Mouse (Mus musculus) megakaryocyte, embryonic 14.5 days (primary cell): ENCODE results near the gene Rack1. TPM values are rescaled to one million over a fixed set of nuclear protein-coding genes. Genes with fewer than 3 reads are reported as not detected.
A peak's percentile ranks its signal among the peaks of the same experiment; 100 is the strongest.
"Not testable (repeated sequence)": the region's sequence is repeated elsewhere in the genome, so short reads cannot be mapped to it uniquely, and the experiment has no call there.

ENCODE experiments used
- H3K27me3 ChIP-seq: replicated peaks from 2 replicates; pipeline ENCODE3; 2012; ENCODE audit warnings: inconsistent platforms
- H3K36me3 ChIP-seq: replicated peaks from 2 replicates; pipeline ENCODE3; 2012; ENCODE audit warnings: low read length, inconsistent platforms, mixed read lengths
- H3K4me1 ChIP-seq: 2 replicates; pipeline ENCODE4 v1.6.1; 2012; ENCODE audit warnings: inconsistent platforms
- H3K4me3 ChIP-seq: replicated peaks from 2 replicates; pipeline ENCODE3; 2012; ENCODE audit warnings: moderate library complexity, mild to moderate bottlenecking, inconsistent platforms
- H3K9me3 ChIP-seq: 2 replicates; pipeline ENCODE4 v1.6.1; 2012; ENCODE audit warnings: inconsistent platforms
- FLI1 ChIP-seq: IDR thresholded peaks from 2 replicates; pipeline ENCODE4 v1.6.1; 2012; ENCODE audit warnings: low read length, inconsistent platforms, mixed read lengths
- GATA1 ChIP-seq: IDR thresholded peaks from 3 replicates; pipeline ENCODE4 v1.6.1; 2012; ENCODE audit warnings: mixed read lengths, low read length, inconsistent platforms, borderline replicate concordance
- polyA plus RNA-seq: library from polyadenylated mRNA; stranded (reverse); fragments of >175 nt; gene quantifications from 2 replicates; pipeline ENCODE4 v1.2.3, GENCODE M21; 2012; ENCODE audit warnings: low replicate concordance; ENCODE audit not compliant: insufficient read depth

The Rack1 gene
- polyA plus RNA-seq: 2,725 and 4,464 TPM in 2 replicates

- H3K4me3 ChIP-seq: peak within 1 kb of the TSS; percentile 93
- H3K9me3 ChIP-seq: no peaks in the 10 kb centered on the region
- no peaks in the 10 kb centered on the region for H3K27me3 ChIP-seq
- peaks cover 71% of the 10 kb centered on the region for H3K4me1 ChIP-seq
- H3K36me3 ChIP-seq: peaks cover 39% of the 10 kb centered on the region
- TF ChIP-seq GATA1 (no peak), FLI1 (peak; percentile 61; the same call in 1 of the 2 replicates)
Measured at GRCm38 (mm10) chr11:48799921-48800701, at the start of gene Rack1. TSS of gene Rack1 (plus strand) at chr11:48800332.

DNA sequence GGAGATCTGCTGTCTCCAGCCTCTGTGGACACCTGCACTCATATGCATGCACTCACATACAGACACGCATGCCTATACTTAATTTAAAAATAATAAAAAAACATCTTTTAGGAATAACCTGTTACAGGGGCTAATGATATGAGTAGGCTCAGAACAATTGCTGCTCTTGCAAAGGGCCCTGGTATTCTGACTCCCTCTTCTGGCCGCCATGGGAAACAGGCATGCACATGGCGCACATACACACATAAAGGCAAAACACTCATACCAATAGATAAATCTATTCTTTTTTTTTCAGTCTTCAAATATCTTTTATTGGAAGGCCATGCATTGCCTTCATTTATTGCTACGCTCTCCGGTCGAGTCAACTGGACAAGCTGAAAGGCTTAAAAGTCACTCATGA lies 49.7 kb upstream of the Rack1 start:
- Histone ChIP-seq H3K4me1 (no peaks in the 10 kb centered on the region), H3K4me3 (no peak overlapping the region)

GRCm38 (mm10) chr11:48753534-48753933 lies 46.6 kb upstream of the Rack1 start:
- H3K36me3 ChIP-seq, H3K9me3 ChIP-seq, H3K4me1 ChIP-seq, H3K27me3 ChIP-seq, H3K4me3 ChIP-seq: not testable (repeated sequence)

More for the DNA sequence above, 49.7 kb upstream of the Rack1 start:
- Histone ChIP-seq H3K27me3 (no peaks in the 10 kb centered on the region), H3K9me3 (peaks cover 10% of the 10 kb centered on the region; the same call in 1 of the 2 replicates), H3K36me3 (no peaks in the 10 kb centered on the region)
- TF ChIP-seq FLI1 (no peak), GATA1 (no peak)

DNA sequence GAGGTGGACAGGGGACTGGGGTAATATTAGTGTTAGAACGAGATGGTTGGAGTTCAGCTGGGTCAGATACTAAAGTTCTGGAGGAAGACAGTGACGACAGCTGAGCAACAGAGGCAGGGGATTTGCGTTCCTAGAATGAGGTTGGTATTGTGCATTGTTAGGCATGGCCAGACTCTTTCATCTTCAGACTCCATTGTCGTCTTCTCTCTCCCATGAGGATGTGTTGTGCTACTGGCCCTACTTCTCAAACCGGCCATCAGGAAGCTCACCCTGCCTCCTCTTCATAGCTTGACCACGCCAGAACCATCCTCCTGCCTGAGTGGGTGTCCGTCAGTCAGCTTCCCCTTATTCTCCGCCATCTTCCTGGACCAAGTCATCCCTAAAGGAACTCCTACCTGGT lies 41.1 kb upstream of the Rack1 start:
- Histone ChIP-seq H3K4me3 (no peak overlapping the region), H3K4me1 (no peaks in the 10 kb centered on the region), H3K9me3 (no peaks in the 10 kb centered on the region), H3K27me3 (peaks cover 3% of the 10 kb centered on the region), H3K36me3 (no peaks in the 10 kb centered on the region)
- TF ChIP-seq FLI1 (no peak), GATA1 (no peak)

GRCm38 (mm10) chr11:48764119-48764518 lies 36.0 kb upstream of the Rack1 start:
- H3K27me3 ChIP-seq: peaks cover 9% of the 10 kb centered on the region
- H3K4me3 ChIP-seq: no peak overlapping the region
- peaks cover 4% of the 10 kb centered on the region; the same call in 1 of the 2 replicates for H3K4me1 ChIP-seq
- H3K9me3 ChIP-seq: no peaks in the 10 kb centered on the region
- no peak for TF ChIP-seq GATA1
- no peak for TF ChIP-seq FLI1
- H3K36me3 ChIP-seq: no peaks in the 10 kb centered on the region

DNA sequence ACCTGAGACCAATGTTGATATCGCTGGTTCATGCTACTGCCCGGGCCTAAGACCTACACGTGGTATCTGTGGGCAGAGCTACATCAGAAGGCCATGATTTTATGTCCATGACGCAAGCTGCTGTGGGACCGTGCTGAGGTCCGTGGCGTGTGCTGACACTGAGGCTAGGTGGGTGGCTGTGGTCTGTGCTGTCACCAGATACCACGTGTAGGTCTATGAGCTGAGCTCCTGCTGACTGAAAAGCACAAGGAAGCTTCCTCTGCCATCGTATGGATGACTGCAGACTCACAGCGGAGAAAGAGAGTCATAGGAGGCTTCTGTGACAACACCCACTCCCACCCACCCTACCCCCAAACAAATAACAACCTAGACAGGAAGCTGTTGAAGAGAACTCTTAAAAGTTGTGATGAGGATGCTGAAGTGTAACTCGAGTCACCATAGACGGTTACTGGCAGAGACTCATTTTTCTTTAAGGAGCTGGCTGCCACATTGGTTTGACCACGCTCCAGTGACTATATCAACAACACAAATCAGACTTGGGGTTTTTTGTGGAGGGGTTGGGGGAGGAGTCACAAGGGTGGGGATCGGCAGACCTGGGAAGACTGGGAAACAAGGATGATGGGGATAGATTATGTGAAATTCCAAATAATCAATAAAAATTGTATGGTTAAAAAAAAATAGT lies 32.8 kb upstream of the Rack1 start:
- TF ChIP-seq FLI1 (no peak), GATA1 (no peak)
- no peaks in the 10 kb centered on the region for H3K9me3 ChIP-seq
- H3K36me3 ChIP-seq: no peaks in the 10 kb centered on the region
- H3K27me3 ChIP-seq: peaks cover 6% of the 10 kb centered on the region
- H3K4me3 ChIP-seq: no peak overlapping the region
- peaks cover 20% of the 10 kb centered on the region for H3K4me1 ChIP-seq

DNA sequence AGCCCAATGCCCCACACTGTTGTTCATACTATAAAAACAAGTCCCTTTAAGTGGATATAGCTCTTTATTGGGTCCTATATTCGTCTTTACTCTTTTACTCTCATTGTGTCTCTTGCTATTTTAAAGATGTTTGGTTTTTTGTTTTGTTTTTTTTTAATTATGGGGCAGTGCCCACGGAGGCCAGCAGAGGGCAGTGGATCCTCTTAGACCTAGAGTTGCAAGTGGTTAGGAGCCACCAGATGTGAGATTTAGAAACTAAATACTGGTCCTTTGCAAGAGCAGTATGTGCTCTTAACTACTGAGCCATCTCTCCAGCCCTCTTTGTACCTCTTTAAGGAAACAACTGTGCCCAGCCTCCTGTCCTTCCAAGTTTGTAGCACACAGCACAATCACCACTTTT lies 28.4 kb upstream of the Rack1 start:
- no peaks in the 10 kb centered on the region for H3K9me3 ChIP-seq
- H3K36me3 ChIP-seq: no peaks in the 10 kb centered on the region
- TF ChIP-seq GATA1: no peak
- no peak for TF ChIP-seq FLI1
- H3K4me3 ChIP-seq: peak overlapping the region; percentile 75
- H3K27me3 ChIP-seq: peaks cover 3% of the 10 kb centered on the region
- H3K4me1 ChIP-seq: peaks cover 57% of the 10 kb centered on the region

- TF ChIP-seq GATA1 (no peak), FLI1 (no peak)
- Histone ChIP-seq H3K9me3 (no peaks in the 10 kb centered on the region), H3K36me3 (no peaks in the 10 kb centered on the region), H3K4me1 (peaks cover 60% of the 10 kb centered on the region), H3K27me3 (no peaks in the 10 kb centered on the region), H3K4me3 (peak overlapping the region; percentile 46)
Measured at GRCm38 (mm10) chr11:48774443-48775298, 25.5 kb upstream of the Rack1 start.

DNA sequence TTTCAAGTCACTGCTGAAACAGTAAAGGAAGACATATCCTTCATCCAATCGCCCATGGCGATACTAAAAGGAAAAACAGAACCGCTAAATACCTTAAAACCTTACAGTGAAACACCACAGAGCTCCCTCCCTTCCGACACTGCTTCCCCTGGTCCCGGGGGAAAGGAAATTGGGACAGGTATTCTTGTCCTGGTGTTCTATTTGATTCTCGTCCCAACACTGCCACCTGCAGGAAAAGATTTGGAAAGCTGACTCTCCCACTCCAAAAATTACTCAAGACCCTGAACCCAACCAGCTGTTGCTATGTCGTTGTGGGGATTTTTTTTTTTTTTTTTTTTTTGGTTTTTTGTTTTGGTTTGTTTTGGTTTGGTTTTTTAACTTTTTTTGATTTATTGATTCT lies 24.6 kb upstream of the Rack1 start:
- no peaks in the 10 kb centered on the region for H3K27me3 ChIP-seq
- no peaks in the 10 kb centered on the region for H3K36me3 ChIP-seq
- H3K9me3 ChIP-seq: no peaks in the 10 kb centered on the region
- H3K4me1 ChIP-seq: peaks cover 63% of the 10 kb centered on the region
- TF ChIP-seq GATA1 (no peak), FLI1 (no peak)
- H3K4me3 ChIP-seq: peak overlapping the region; percentile 6
